ENCODE assay signal across 17 mouse cellular contexts in the genomic region with DNA sequence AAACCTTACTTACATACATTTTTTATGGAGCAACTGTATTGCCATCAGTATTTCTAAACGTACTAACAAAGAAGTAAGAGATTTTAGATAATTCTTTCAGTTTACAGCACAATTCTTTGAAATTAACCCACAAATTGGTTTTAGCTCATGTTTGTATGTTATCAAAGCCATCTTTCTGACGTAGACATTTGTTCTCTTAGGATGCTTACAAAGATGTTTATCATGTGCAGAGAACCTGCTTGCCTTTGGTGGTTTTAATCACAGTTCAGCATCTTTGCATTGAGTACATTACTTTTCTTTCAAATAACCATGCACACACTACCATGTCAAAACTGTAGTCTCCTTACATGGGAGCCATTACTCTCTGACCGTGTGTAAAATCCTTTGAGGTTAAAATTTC.
DNase-seq lines count a peak whose midpoint lies in the region; ATAC-seq lines count a peak whose summit lies in the region.
"Had no signal": no experiment of that assay in that cellular context is flagged by ENCODE, and none has a peak within 500 bp of the region (broad histone marks: within the 10 kb centered on the region; RNA-seq: fewer than 3 reads in every experiment).

No protein-coding gene starts in this region.

- peak; percentile 41 for DNase-seq in CD4-positive, CD25-positive, alpha-beta regulatory T cell, adult 2 months (ENCODE audit: low read depth, low spot score)
- no peak for DNase-seq in spleen, adult 12 weeks (ENCODE audit: low spot score)
- no peak for DNase-seq in urinary bladder, postnatal 4 days (ENCODE audit: low spot score in 2 of 2)
- DNase-seq in B cell, adult 2 months: no peak
- DNase-seq: adrenal gland, adult 8-10 months; adrenal gland, postnatal 14 days; adrenal gland, postnatal 36 days; cerebellum, adult 11-12 months; cerebellum, adult 2 months; cerebellum, adult 9-10 months; cerebellum, postnatal 10 days; cerebellum, postnatal 25 days; forebrain, postnatal 0 days had no signal

- ATAC-seq in activated CD4-positive, CD25-positive, alpha-beta regulatory T cell, adult 4 months: peak; percentile 54
- peak; percentile 54 for ATAC-seq in inflammation-experienced regulatory T-cells, adult 6 months
- ATAC-seq: forebrain, embryonic 13.5 days; forebrain, embryonic 15.5 days; forebrain, postnatal 0 days had no signal
